Mouse (Mus musculus) CD4-positive, CD25-positive, alpha-beta regulatory T cell (primary cell): ENCODE results near the gene Olfr433. TPM values are rescaled to one million over a fixed set of nuclear protein-coding genes. Genes with fewer than 3 reads are reported as not detected.

Experiments used
- polyA plus RNA-seq: library from polyadenylated mRNA; unstranded; fragments of 100-300 nt; shearing (Covaris generic); gene quantifications from one replicate; pipeline ENCODE4 v1.2.1, GENCODE M21; 2017

The Olfr433 gene
- polyA plus RNA-seq = 0.07 TPM

DNA sequence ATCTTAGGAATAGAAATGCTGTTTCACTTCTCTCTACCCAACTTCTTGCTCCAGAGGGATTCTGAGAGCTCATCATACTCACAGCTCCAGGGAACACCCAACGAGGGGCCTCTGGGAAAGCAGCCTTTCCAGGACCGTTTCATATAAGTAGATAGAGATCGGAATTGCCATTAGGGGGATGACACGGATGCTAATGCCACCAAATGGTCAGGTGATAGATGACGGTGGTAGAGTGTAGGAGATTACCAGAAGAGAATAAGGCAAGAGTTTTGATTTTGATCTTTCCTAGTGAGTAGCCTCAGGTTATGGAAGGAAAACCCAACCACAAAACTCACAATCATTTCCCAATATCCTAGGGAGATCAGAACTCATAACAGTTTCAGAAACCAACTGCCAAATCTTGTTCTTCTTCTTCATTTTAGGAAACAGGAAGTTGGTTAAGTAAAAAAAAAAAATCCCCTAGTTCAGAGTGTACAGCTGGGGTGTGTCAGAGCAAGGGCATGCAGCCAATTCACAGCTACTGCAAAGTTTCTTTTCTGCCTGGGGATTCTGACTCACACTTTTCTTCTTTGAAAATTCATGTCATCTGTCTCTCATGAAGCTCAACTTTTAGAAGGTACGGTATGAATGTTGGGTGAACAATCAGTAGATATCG is at the start of gene Olfr433:
Gene Olfr433, plus strand, starts transcription at position 183 of the 655 bp plus-strand sequence.

GRCm38 (mm10) chr1:174031698-174032097 is 8.8 kb upstream of the Olfr433 start, which contains the start of gene Ifi205:
Gene Ifi205, minus strand, starts transcription at chr1:174031810.

DNA sequence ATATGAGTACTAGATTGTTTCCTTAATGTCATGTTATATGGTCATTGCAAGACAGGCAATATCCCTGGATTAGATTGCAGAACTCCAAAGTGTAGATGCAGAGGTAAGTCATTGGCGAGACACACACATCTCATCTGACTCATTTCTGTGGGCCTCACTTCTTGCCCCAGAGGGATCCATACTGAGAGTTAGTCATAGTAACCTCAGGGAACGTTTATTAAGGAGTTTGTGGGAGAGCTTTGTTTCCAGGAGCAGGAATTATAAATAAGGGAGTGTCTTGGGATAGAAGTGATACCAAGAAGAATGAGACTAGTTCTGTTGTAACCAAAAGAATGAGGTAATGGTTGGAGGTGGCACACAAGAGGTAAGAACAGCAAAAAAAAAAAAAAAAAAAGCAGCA is 8.4 kb downstream of the Olfr433 start, which contains the start of gene Olfr432:
Gene Olfr432, plus strand, starts transcription at position 313 of the 400 bp plus-strand sequence.

GRCm38 (mm10) chr1:174066305-174066704 is 25.8 kb downstream of the Olfr433 start, which contains the start of gene Olfr430:
Gene Olfr430, plus strand, starts transcription at chr1:174066605.

DNA sequence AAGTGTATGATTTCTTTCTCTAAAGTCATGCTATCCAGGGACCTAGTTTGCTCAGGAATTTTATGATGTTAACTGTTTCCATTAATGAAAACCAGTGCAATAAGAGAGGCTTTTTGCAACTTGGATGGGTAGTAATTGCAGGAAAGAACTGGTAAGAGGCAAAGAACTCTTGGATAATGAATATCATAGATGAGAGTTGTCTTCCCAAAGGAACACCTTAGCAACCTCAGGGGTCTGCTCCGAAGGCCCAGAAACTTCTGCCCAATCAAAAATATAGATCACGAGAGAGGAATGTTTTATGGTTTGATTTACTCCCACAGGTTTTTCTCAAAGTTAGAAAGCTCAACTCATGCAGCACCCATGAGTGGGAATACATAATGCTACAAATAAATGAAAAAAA is 43.5 kb downstream of the Olfr433 start, which contains the start of gene Olfr429:
Gene Olfr429, plus strand, starts transcription at position 301 of the 400 bp plus-strand sequence.

Other genes with a start within 250 kb of the Olfr433 start
- gene Ifi211, start 127.7 kb upstream of the Olfr433 start, polyA plus RNA-seq = 1.0 TPM
- 503 TPM for gene Mndal, start 98.2 kb upstream of the Olfr433 start, polyA plus RNA-seq
- 381 TPM for gene Ifi203, start 98.0 kb upstream of the Olfr433 start, polyA plus RNA-seq
- gene Ifi202b, start 58.0 kb upstream of the Olfr433 start, polyA plus RNA-seq = not detected
- 0.24 TPM for gene Ifi205, start 8.9 kb upstream of the Olfr433 start, polyA plus RNA-seq
- gene Olfr432, start 8.5 kb downstream of the Olfr433 start, polyA plus RNA-seq = 0.24 TPM
- gene Olfr430, start 25.9 kb downstream of the Olfr433 start, polyA plus RNA-seq = not detected
- not detected for gene Olfr429, start 43.6 kb downstream of the Olfr433 start, polyA plus RNA-seq
- not detected for gene Olfr427, start 56.2 kb downstream of the Olfr433 start, polyA plus RNA-seq
- not detected for gene Olfr231, start 80.5 kb downstream of the Olfr433 start, polyA plus RNA-seq
- not detected for gene Olfr424, start 90.8 kb downstream of the Olfr433 start, polyA plus RNA-seq
- not detected for gene Olfr420, start 114.9 kb downstream of the Olfr433 start, polyA plus RNA-seq
- not detected for gene Spta1, start 132.1 kb downstream of the Olfr433 start, polyA plus RNA-seq
- not detected for gene Olfr419, start 211.4 kb downstream of the Olfr433 start, polyA plus RNA-seq